Mouse (Mus musculus) monocyte, adult 2 months (primary cell): Measurements from ENCODE around the gene Slx4ip.
"Not testable (repeated sequence)": the region's sequence is repeated elsewhere in the genome, so short reads cannot be mapped to it uniquely, and the experiment has no call there.

Experiments used
- DNase-seq, 2 experiments: peaks; one replicate each; pipeline ENCODE4 v3.0.0; 2022; ENCODE audit warnings: low spot score in 2 of 2, low read depth in 1 of 2

Gene Slx4ip

GRCm38 (mm10) chr2:136891068-136891950 lies at the start of gene Slx4ip, which contains the start of the genes AL731706.1 and Mkks:
Slx4ip (plus strand) TSS chr2:136891218.
AL731706.1 (minus strand) TSS chr2:136891389.
Mkks (minus strand) TSS chr2:136891389.
- peak; percentile 99 for DNase-seq

GRCm38 (mm10) chr2:136850366-136850765 lies 40.7 kb upstream of the Slx4ip start:
- DNase-seq = no peak

GRCm38 (mm10) chr2:136854543-136855388 lies 36.3 kb upstream of the Slx4ip start:
- no peak for DNase-seq

GRCm38 (mm10) chr2:136885579-136885978 lies 5.4 kb upstream of the Slx4ip start, which contains the start of gene AL731706.2:
AL731706.2 (minus strand) TSS chr2:136885679.
- no peak for DNase-seq

GRCm38 (mm10) chr2:136886846-136887245 lies 4.2 kb upstream of the Slx4ip start:
- DNase-seq = no peak

- DNase-seq = not testable (repeated sequence)
These were observed 326 bp upstream of the Slx4ip start for GRCm38 (mm10) chr2:136890716-136891067.

DNA sequence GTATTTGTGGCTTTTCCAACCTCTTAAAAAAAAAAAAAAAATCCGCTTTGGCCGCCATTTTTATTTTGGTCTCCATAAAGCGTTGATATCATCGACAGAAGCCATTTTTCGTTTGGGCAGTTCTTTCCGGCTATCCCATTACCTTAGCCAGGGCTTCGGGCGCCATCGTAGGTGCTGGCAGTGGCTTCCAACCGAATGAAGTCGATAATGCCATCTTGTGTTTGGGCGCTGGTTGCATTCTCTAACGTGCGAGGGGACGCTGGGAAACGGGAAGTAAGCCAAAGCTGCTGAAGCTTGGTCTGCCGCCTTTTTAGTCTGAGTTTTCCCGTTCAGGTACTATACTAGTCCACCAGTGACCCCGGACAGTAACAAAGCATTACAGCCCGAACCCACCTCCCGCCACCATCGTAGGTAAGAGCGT lies 943 bp downstream of the Slx4ip start:
- DNase-seq = peak; percentile 88 to 94

GRCm38 (mm10) chr2:136894494-136894893 lies 3.5 kb downstream of the Slx4ip start:
- DNase-seq = no peak

- no peak for DNase-seq
These were observed 5.1 kb downstream of the Slx4ip start for GRCm38 (mm10) chr2:136896131-136896530.

- no peak for DNase-seq
These were observed 17.6 kb downstream of the Slx4ip start for GRCm38 (mm10) chr2:136908596-136908995.

GRCm38 (mm10) chr2:136909298-136909697 lies 18.3 kb downstream of the Slx4ip start:
- DNase-seq = no peak

- DNase-seq = no peak
These were observed 21.0 kb downstream of the Slx4ip start for GRCm38 (mm10) chr2:136911958-136912411.

GRCm38 (mm10) chr2:136913021-136913420 lies 22.0 kb downstream of the Slx4ip start:
- no peak for DNase-seq

DNA sequence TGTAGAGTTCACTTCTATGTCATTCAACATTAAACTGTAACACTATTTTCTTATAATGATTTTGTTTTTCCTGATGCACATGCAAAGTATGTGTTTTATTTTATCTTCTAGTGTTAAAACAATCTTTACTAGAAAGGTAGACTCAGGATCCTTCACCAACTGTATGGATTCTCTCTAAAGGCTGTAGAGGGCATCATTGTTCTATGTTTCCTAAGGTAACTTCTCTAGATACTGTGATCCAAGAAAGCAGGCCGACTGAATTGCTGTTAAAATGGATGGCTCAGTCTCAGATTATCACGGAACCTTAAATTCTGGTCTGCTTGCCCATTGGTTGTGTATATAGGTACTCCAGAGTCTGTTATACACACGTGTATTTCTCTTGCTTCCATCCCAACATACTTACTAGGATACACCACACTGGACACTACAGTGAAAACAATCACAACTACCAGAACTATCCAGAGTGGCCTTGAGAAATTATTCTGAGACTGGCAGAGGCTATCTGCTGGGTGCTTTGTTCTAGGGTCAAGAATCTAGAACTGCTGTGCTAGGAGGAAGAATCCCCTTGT lies 23.4 kb downstream of the Slx4ip start:
- no peak for DNase-seq

DNA sequence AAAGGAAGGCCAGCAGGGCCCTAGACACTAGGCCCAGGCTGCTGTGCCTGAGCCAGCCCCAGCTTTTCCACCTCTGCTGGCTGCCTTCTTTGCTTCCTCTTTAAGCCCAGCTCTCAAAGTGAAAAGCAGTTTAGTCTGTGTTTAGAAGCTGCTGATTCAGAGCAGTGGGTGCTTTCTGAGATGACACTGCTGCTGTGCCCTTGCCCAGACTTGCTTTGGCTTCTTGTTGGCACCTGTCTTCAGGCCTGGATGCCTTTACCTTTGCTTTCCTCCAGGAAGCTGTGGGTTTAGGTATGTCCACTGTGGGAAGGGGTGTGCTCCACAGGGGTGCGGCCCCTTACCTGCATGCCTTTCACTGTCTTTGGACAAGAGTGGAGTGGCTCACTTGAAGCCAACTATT lies 28.4 kb downstream of the Slx4ip start:
- no peak for DNase-seq

GRCm38 (mm10) chr2:136920257-136920993 lies 29.4 kb downstream of the Slx4ip start:
- DNase-seq = no peak

- peak; percentile 2 for DNase-seq
These were observed 30.0 kb downstream of the Slx4ip start for GRCm38 (mm10) chr2:136921003-136921408.

GRCm38 (mm10) chr2:136936391-136937288 lies 45.6 kb downstream of the Slx4ip start:
- peak; percentile 10 to 24 for DNase-seq

GRCm38 (mm10) chr2:136938249-136938648 lies 47.2 kb downstream of the Slx4ip start:
- DNase-seq = no peak

GRCm38 (mm10) chr2:136946297-136946696 lies 55.3 kb downstream of the Slx4ip start:
- DNase-seq = no peak
